Mouse (Mus musculus) hindbrain, embryonic 16.5 days (tissue): ENCODE data around the gene Mettl27. TPM values are rescaled to one million over a fixed set of nuclear protein-coding genes. Genes with fewer than 3 reads are reported as not detected.

Experiments used
- ATAC-seq: fragments of 200-750 bp; cut with Nextera tagmentation; 2 replicates; pipeline ENCODE4 v1.8.0; 2017; ENCODE audit warnings: moderate TSS enrichment, moderate library complexity
- H3K27ac ChIP-seq: fragments of 300-500 bp; sonication (generic); 2 replicates; pipeline ENCODE4 v1.5.1; 2014; ENCODE audit warnings: low read depth, mild to moderate bottlenecking, control low read depth, low read length, moderate library complexity
- H3K27me3 ChIP-seq: fragments of 300-500 bp; sonication (generic); replicated peaks from 2 replicates; pipeline ENCODE4 v1.6.1; 2014; ENCODE audit warnings: low read length; ENCODE audit not compliant: control insufficient read depth, insufficient read depth
- H3K36me3 ChIP-seq: fragments of 300-500 bp; sonication (generic); 2 replicates; pipeline ENCODE4 v1.6.1; 2014; ENCODE audit warnings: mild to moderate bottlenecking, low read length, moderate library complexity, mixed read lengths; ENCODE audit not compliant: control insufficient read depth, insufficient read depth
- H3K4me1 ChIP-seq: fragments of 300-500 bp; sonication (generic); 2 replicates; pipeline ENCODE4 v1.6.1; 2014; ENCODE audit warnings: low read depth, low read length; ENCODE audit not compliant: control insufficient read depth, insufficient read depth
- H3K4me2 ChIP-seq: fragments of 300-500 bp; sonication (generic); 2 replicates; pipeline ENCODE4 v1.6.1; 2014; ENCODE audit warnings: mild to moderate bottlenecking, low read length, control low read depth, moderate library complexity
- H3K4me3 ChIP-seq: fragments of 300-500 bp; sonication (generic); 2 replicates; pipeline ENCODE4 v1.5.1; 2014; ENCODE audit warnings: mild to moderate bottlenecking, low read length, control low read depth, moderate library complexity
- H3K9ac ChIP-seq: fragments of 300-500 bp; sonication (generic); 2 replicates; pipeline ENCODE4 v1.6.1; 2014; ENCODE audit warnings: low read depth, mild to moderate bottlenecking, control low read depth, low read length, moderate library complexity
- H3K9me3 ChIP-seq: fragments of 300-500 bp; sonication (generic); 2 replicates; pipeline ENCODE4 v1.6.1; 2014; ENCODE audit warnings: mild to moderate bottlenecking, low read length, moderate library complexity; ENCODE audit not compliant: control insufficient read depth
- WGBS: fragments of 180-500 bp; shearing (Covaris S2); extraction: QIAGEN DNeasy Blood & Tissue Kit; methylation state at CpG from one replicate; pipeline ENCODE4 v1.1.7; 2014; 5-methylcytosine and 5-hydroxymethylcytosine counted together
- polyA plus RNA-seq: library from polyadenylated mRNA; unstranded; fragments of >200 nt; fragmentation: Nextera tagmentation; extraction: Ambion mirVana; gene quantifications from 2 replicates; pipeline ENCODE4 v1.2.1, GENCODE M21; 2015

The Mettl27 gene
- polyA plus RNA-seq, 1 experiment from 2014 or later = 7.0 TPM

GRCm38 (mm10) chr5:134918071-134918832 is 13.9 kb upstream of the Mettl27 start:
- no peak overlapping the region for H3K27ac ChIP-seq
- no peak overlapping the region for H3K4me3 ChIP-seq
- H3K9ac ChIP-seq = no peak overlapping the region
- no peaks in the 10 kb centered on the region for H3K27me3 ChIP-seq
- ATAC-seq = no peak
- WGBS = 49% methylated on average over 16 of the region's 16 CpGs
- H3K36me3 ChIP-seq = no peaks in the 10 kb centered on the region
- no peak overlapping the region for H3K4me2 ChIP-seq
- no peaks in the 10 kb centered on the region for H3K9me3 ChIP-seq
- H3K4me1 ChIP-seq = no peaks in the 10 kb centered on the region

GRCm38 (mm10) chr5:134919097-134919496 is 13.1 kb upstream of the Mettl27 start:
- no peaks in the 10 kb centered on the region for H3K27me3 ChIP-seq
- WGBS = 89% methylated on average over 3 of the region's 3 CpGs
- no peak overlapping the region for H3K9ac ChIP-seq
- ATAC-seq = no peak
- no peaks in the 10 kb centered on the region for H3K9me3 ChIP-seq
- H3K4me3 ChIP-seq = no peak overlapping the region
- H3K27ac ChIP-seq = no peak overlapping the region
- H3K4me1 ChIP-seq = no peaks in the 10 kb centered on the region
- no peak overlapping the region for H3K4me2 ChIP-seq
- no peaks in the 10 kb centered on the region for H3K36me3 ChIP-seq

- H3K4me3 ChIP-seq = no peak overlapping the region
- H3K4me1 ChIP-seq = no peaks in the 10 kb centered on the region
- no peaks in the 10 kb centered on the region for H3K27me3 ChIP-seq
- H3K27ac ChIP-seq = no peak overlapping the region
- H3K36me3 ChIP-seq = no peaks in the 10 kb centered on the region
- H3K9ac ChIP-seq = no peak overlapping the region
- 72% methylated on average over 6 of the region's 6 CpGs for WGBS
- H3K9me3 ChIP-seq = no peaks in the 10 kb centered on the region
- no peak for ATAC-seq
- H3K4me2 ChIP-seq = no peak overlapping the region
Observed at GRCm38 (mm10) chr5:134920106-134920687, 12.0 kb upstream of the Mettl27 start.

- Histone ChIP-seq H3K27me3 (no peaks in the 10 kb centered on the region), H3K4me3 (no peak overlapping the region), H3K4me2 (no peak overlapping the region), H3K36me3 (no peaks in the 10 kb centered on the region), H3K9ac (no peak overlapping the region), H3K4me1 (no peaks in the 10 kb centered on the region), H3K9me3 (no peaks in the 10 kb centered on the region), H3K27ac (no peak overlapping the region)
- ATAC-seq = no peak
- WGBS = 85% methylated on average over 8 of the region's 8 CpGs
Observed at GRCm38 (mm10) chr5:134921106-134921505, 11.1 kb upstream of the Mettl27 start.

DNA sequence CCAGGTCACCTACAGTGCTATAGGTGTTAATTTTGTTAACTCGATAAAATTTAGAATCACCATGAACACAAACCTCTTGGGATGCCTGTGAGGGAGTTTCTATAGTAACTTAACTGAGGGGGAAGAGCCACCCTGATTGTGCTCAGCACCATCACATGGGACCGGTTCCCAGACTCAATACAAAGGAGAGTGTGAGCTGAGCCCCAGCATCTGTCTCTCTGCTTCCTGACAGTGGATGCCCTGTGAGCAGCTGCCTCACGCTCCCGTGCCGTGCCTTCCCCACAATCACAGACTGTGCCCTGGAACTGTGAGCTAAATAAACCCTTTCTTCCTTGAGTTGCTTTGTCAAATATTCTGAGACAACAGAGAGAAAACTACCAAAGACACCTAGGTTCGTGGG is 9.0 kb upstream of the Mettl27 start:
- ATAC-seq = no peak
- no peaks in the 10 kb centered on the region for H3K36me3 ChIP-seq
- WGBS = 57% methylated on average over 6 of the region's 6 CpGs

DNA sequence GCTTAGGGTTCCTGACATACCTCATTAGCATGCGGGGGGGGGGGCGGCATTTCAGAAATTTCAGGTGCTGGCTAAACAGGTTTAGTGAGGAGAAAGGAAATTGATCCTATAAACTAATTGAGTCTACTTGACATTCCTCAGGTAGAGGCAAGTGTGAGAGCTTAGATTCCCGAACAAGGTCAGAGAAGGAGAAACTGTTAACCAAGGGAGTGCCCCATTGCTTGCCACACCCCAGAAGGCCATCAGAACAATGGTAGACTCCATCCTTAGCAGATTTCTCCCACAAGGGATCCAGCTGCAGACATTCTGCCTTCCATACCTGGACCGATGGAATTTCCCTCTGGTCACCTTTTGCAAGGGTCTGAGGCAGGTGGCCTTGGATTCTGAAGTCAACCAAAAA is 5.4 kb upstream of the Mettl27 start:
- H3K9ac ChIP-seq = no peak overlapping the region
- WGBS = 92% methylated on average over 4 of the region's 4 CpGs
- H3K27me3 ChIP-seq = no peaks in the 10 kb centered on the region
- H3K36me3 ChIP-seq = no peaks in the 10 kb centered on the region
- H3K9me3 ChIP-seq = no peaks in the 10 kb centered on the region
- no peaks in the 10 kb centered on the region for H3K4me1 ChIP-seq
- no peak overlapping the region for H3K27ac ChIP-seq
- ATAC-seq = no peak
- no peak overlapping the region for H3K4me2 ChIP-seq
- no peak overlapping the region for H3K4me3 ChIP-seq

More for the DNA sequence above, 9.0 kb upstream of the Mettl27 start:
- Histone ChIP-seq H3K27ac (no peak overlapping the region), H3K9me3 (no peaks in the 10 kb centered on the region), H3K4me3 (no peak overlapping the region), H3K4me1 (no peaks in the 10 kb centered on the region), H3K4me2 (no peak overlapping the region), H3K9ac (no peak overlapping the region), H3K27me3 (no peaks in the 10 kb centered on the region)

- WGBS = 89% methylated on average over 2 of the region's 2 CpGs
- peaks cover 6% of the 10 kb centered on the region; the same call in 1 of the 2 replicates for H3K4me1 ChIP-seq
- ATAC-seq = no peak
Observed at GRCm38 (mm10) chr5:134929988-134930387, 2.2 kb upstream of the Mettl27 start.

GRCm38 (mm10) chr5:134932903-134933276 is 722 bp downstream of the Mettl27 start:
- peaks cover 6% of the 10 kb centered on the region; the same call in 1 of the 2 replicates for H3K4me1 ChIP-seq
- 42% methylated on average over 9 of the region's 9 CpGs for WGBS
- no peaks in the 10 kb centered on the region for H3K27me3 ChIP-seq
- no peak for ATAC-seq
- no peaks in the 10 kb centered on the region for H3K36me3 ChIP-seq
- peak overlapping the region; percentile 100 for H3K4me2 ChIP-seq
- peak overlapping the region; percentile 77 for H3K4me3 ChIP-seq
- no peak overlapping the region for H3K27ac ChIP-seq
- peak overlapping the region; percentile 79 for H3K9ac ChIP-seq
- no peaks in the 10 kb centered on the region for H3K9me3 ChIP-seq

More at GRCm38 (mm10) chr5:134929988-134930387, 2.2 kb upstream of the Mettl27 start:
- Histone ChIP-seq H3K9ac (no peak overlapping the region), H3K27me3 (no peaks in the 10 kb centered on the region), H3K4me2 (no peak overlapping the region), H3K9me3 (no peaks in the 10 kb centered on the region), H3K27ac (no peak overlapping the region), H3K36me3 (no peaks in the 10 kb centered on the region), H3K4me3 (no peak overlapping the region)

DNA sequence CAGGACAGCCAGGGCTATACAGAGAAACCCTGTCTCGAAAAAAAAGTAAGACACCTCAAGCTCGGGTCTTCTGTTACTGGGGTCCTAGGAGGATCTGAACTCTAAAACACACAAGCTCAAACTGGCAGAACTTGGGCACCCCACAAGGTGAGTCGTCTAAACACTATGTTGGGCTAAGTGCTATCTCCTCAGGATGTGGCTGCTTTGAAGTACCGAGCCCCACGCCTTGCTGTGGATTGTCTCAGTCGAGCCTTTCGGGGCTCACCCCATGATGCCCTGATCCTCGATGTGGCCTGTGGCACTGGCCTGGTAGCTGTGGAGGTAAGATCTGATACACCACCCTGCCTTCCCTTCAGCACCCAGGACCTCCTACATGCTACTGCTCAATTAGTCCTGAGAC is 1.1 kb downstream of the Mettl27 start:
- Histone ChIP-seq H3K9me3 (no peaks in the 10 kb centered on the region), H3K4me1 (peaks cover 6% of the 10 kb centered on the region; the same call in 1 of the 2 replicates), H3K4me3 (no peak overlapping the region), H3K27ac (no peak overlapping the region), H3K36me3 (no peaks in the 10 kb centered on the region), H3K27me3 (no peaks in the 10 kb centered on the region), H3K4me2 (no peak overlapping the region), H3K9ac (no peak overlapping the region)
- 93% methylated on average over 8 of the region's 8 CpGs for WGBS
- no peak for ATAC-seq
